Mouse (Mus musculus) lung, adult 2 months (tissue): ENCODE measurements at regions not wholly inside any gene's neighbourhood (a gene's known extent, or its start where the extent isn't known, plus 50 kb on each side); places are given as distances from the start of the nearest gene placed in this dataset.

Experiments
- CTCF ChIP-seq: fragments of 200-500 bp; IDR thresholded peaks from 2 replicates; pipeline ENCODE4 v1.5.1; 2011; ENCODE audit warnings: mild to moderate bottlenecking, low read length, control low read depth; ENCODE audit not compliant: insufficient read depth
- POLR2A ChIP-seq: fragments of 200-500 bp; IDR thresholded peaks from 2 replicates; pipeline ENCODE4 v1.6.1; 2011; ENCODE audit warnings: low read depth, mild to moderate bottlenecking, control low read depth, low read length, borderline replicate concordance; ENCODE audit errors: extremely low read depth

- TF ChIP-seq CTCF: no peak
- TF ChIP-seq POLR2A: no peak
These were observed 62.0 kb upstream of the Prkg2 start for GRCm38 (mm10) chr5:99099014-99099726.
